Mouse (Mus musculus): Measurements from ENCODE around the gene Psmg1. TPM values are rescaled to one million over a fixed set of nuclear protein-coding genes. Genes with fewer than 3 reads are reported as not detected.
A peak's percentile ranks its signal among the peaks of the same experiment; 100 is the strongest.

The Psmg1 gene
- total RNA-seq, 2 experiments from 2014 or later, result 37.2 to 40.0 TPM

GRCm38 (mm10) chr16:95958080-95958479, 32.7 kb downstream of the Psmg1 start:
- no peak for DNase-seq

- DNase-seq, result no peak
Measured at GRCm38 (mm10) chr16:95956618-95957017, 34.1 kb downstream of the Psmg1 start.

- no peak for DNase-seq
Measured at GRCm38 (mm10) chr16:95955716-95956346, 34.9 kb downstream of the Psmg1 start.

- no peak for DNase-seq
Measured at GRCm38 (mm10) chr16:95954341-95954740, 36.4 kb downstream of the Psmg1 start.

GRCm38 (mm10) chr16:95953159-95953650, 37.6 kb downstream of the Psmg1 start:
- no peak for DNase-seq

- no peak for DNase-seq
Measured at GRCm38 (mm10) chr16:95951471-95951870, 39.3 kb downstream of the Psmg1 start.

GRCm38 (mm10) chr16:95945389-95946311, 45.1 kb downstream of the Psmg1 start:
- DNase-seq, result peak; percentile 81

- no peak for DNase-seq
Measured at GRCm38 (mm10) chr16:95943186-95943585, 47.6 kb downstream of the Psmg1 start.

GRCm38 (mm10) chr16:95941575-95941974, 49.2 kb downstream of the Psmg1 start:
- no peak for DNase-seq

GRCm38 (mm10) chr16:95935495-95935961, 55.2 kb downstream of the Psmg1 start:
- DNase-seq, result no peak

- no peak for DNase-seq
Measured at GRCm38 (mm10) chr16:95932860-95933259, 57.9 kb downstream of the Psmg1 start.

GRCm38 (mm10) chr16:95931509-95931908, 59.3 kb downstream of the Psmg1 start:
- DNase-seq, result no peak

Small RNAs within 50 kb of the gene (microRNA-seq; reads per million reads assigned to microRNA genes)
- gene Gm27833, result not detected

Other genes starting within 250 kb of the Psmg1 start
- 10 to 100 TPM; 67.0 to 85.9 TPM for gene Brwd1, start 91.6 kb upstream of the Psmg1 start, total RNA-seq (2021)
- gene Hmgn1, start 136.8 kb upstream of the Psmg1 start, total RNA-seq (2021), result 100 to 1,000 TPM; 206 to 208 TPM
- 10 to 100 TPM; 21.6 to 25.6 TPM for gene Wrb, start 154.4 kb upstream of the Psmg1 start, total RNA-seq (2021)
- 1 to 10 TPM in 1 of 2 experiments, under 1 TPM in 1; 0.78 to 2.0 TPM for gene Lca5l, start 201.3 kb upstream of the Psmg1 start, total RNA-seq (2021)
- 10 to 100 TPM; 15.6 to 43.9 TPM for gene Sh3bgr, start 209.5 kb upstream of the Psmg1 start, total RNA-seq (2021)
- under 1 TPM; 0.12 to 0.30 TPM for gene B3galt5, start 244.8 kb upstream of the Psmg1 start, total RNA-seq (2021)